Mouse (Mus musculus) intestine, embryonic 15.5 days (tissue): ENCODE data around the gene Ccdc51. TPM values are rescaled to one million over a fixed set of nuclear protein-coding genes. Genes with fewer than 3 reads are reported as not detected.
"Not testable (repeated sequence)": the region's sequence is repeated elsewhere in the genome, so short reads cannot be mapped to it uniquely, and the experiment has no call there.

Experiments
- ATAC-seq: fragments of 200-750 bp; cut with Nextera tagmentation; 2 replicates; pipeline ENCODE4 v1.8.0; 2017; ENCODE audit warnings: moderate TSS enrichment, moderate library complexity
- H3K27ac ChIP-seq: fragments of 300-500 bp; sonication (generic); 2 replicates; pipeline ENCODE4 v1.5.1; 2015; ENCODE audit warnings: mild to moderate bottlenecking, inconsistent platforms
- H3K27me3 ChIP-seq: fragments of 300-500 bp; sonication (generic); replicated peaks from 2 replicates; pipeline ENCODE4 v1.6.1; 2015; ENCODE audit warnings: inconsistent platforms
- H3K36me3 ChIP-seq: fragments of 300-500 bp; sonication (generic); 2 replicates; pipeline ENCODE4 v1.6.1; 2015; ENCODE audit warnings: inconsistent platforms
- H3K4me1 ChIP-seq: fragments of 300-500 bp; sonication (generic); replicated peaks from 2 replicates; pipeline ENCODE4 v1.6.1; 2015; ENCODE audit warnings: inconsistent platforms
- H3K4me2 ChIP-seq: fragments of 300-500 bp; sonication (generic); replicated peaks from 2 replicates; pipeline ENCODE4 v1.6.1; 2015; ENCODE audit warnings: mild to moderate bottlenecking, inconsistent platforms
- H3K4me3 ChIP-seq: fragments of 300-500 bp; sonication (generic); replicated peaks from 2 replicates; pipeline ENCODE4 v1.5.1; 2015; ENCODE audit warnings: inconsistent platforms
- H3K9ac ChIP-seq: fragments of 300-500 bp; sonication (generic); 2 replicates; pipeline ENCODE4 v1.6.1; 2015; ENCODE audit warnings: inconsistent platforms
- H3K9me3 ChIP-seq: fragments of 300-500 bp; sonication (generic); 2 replicates; pipeline ENCODE4 v1.6.1; 2016; ENCODE audit warnings: inconsistent platforms
- WGBS: fragments of 180-500 bp; shearing (Covaris S2); methylation state at CpG from one replicate; pipeline ENCODE4 v1.1.7; 2015; 5-methylcytosine and 5-hydroxymethylcytosine counted together
- polyA plus RNA-seq: library from polyadenylated mRNA; unstranded; fragments of >200 nt; fragmentation: Nextera tagmentation; extraction: Ambion mirVana; gene quantifications from 2 replicates; pipeline ENCODE4 v1.2.1, GENCODE M21; 2015

The Ccdc51 gene
- polyA plus RNA-seq, 1 experiment from 2014 or later, result 17.2 TPM

GRCm38 (mm10) chr9:109116205-109116604 lies 33.9 kb downstream of the Ccdc51 start:
- ATAC-seq, result no peak
- no peak overlapping the region for H3K27ac ChIP-seq
- no peaks in the 10 kb centered on the region for H3K9me3 ChIP-seq
- H3K9ac ChIP-seq, result no peak overlapping the region
- no peak overlapping the region for H3K4me3 ChIP-seq
- 90% methylated on average over 10 of the region's 10 CpGs for WGBS
- H3K36me3 ChIP-seq, result peaks cover 32% of the 10 kb centered on the region
- no peaks in the 10 kb centered on the region for H3K4me1 ChIP-seq
- H3K4me2 ChIP-seq, result no peak overlapping the region
- no peaks in the 10 kb centered on the region for H3K27me3 ChIP-seq

- WGBS, result 90% methylated on average over 4 of the region's 4 CpGs
- H3K36me3 ChIP-seq, result peaks cover 22% of the 10 kb centered on the region
Measured at GRCm38 (mm10) chr9:109118106-109118505, 35.8 kb downstream of the Ccdc51 start.

GRCm38 (mm10) chr9:109119571-109119970 lies 37.3 kb downstream of the Ccdc51 start:
- H3K27ac ChIP-seq, result no peak overlapping the region

More at GRCm38 (mm10) chr9:109118106-109118505, 35.8 kb downstream of the Ccdc51 start:
- Histone ChIP-seq H3K27ac (no peak overlapping the region), H3K27me3 (no peaks in the 10 kb centered on the region), H3K9me3 (no peaks in the 10 kb centered on the region), H3K9ac (no peak overlapping the region), H3K4me2 (no peak overlapping the region), H3K4me1 (no peaks in the 10 kb centered on the region), H3K4me3 (no peak overlapping the region)
- ATAC-seq, result no peak

GRCm38 (mm10) chr9:109120956-109121355 lies 38.7 kb downstream of the Ccdc51 start:
- no peaks in the 10 kb centered on the region for H3K9me3 ChIP-seq
- H3K4me2 ChIP-seq, result no peak overlapping the region
- no peak overlapping the region for H3K9ac ChIP-seq
- ATAC-seq, result no peak
- no peaks in the 10 kb centered on the region for H3K4me1 ChIP-seq
- H3K27me3 ChIP-seq, result no peaks in the 10 kb centered on the region
- H3K36me3 ChIP-seq, result peaks cover 16% of the 10 kb centered on the region; the same call in 1 of the 2 replicates
- H3K27ac ChIP-seq, result no peak overlapping the region
- WGBS, result 90% methylated on average over 6 of the region's 6 CpGs
- no peak overlapping the region for H3K4me3 ChIP-seq

More at GRCm38 (mm10) chr9:109119571-109119970, 37.3 kb downstream of the Ccdc51 start:
- Histone ChIP-seq H3K27me3 (no peaks in the 10 kb centered on the region), H3K9me3 (no peaks in the 10 kb centered on the region), H3K4me3 (no peak overlapping the region), H3K9ac (no peak overlapping the region), H3K36me3 (peaks cover 22% of the 10 kb centered on the region; the same call in 1 of the 2 replicates), H3K4me1 (no peaks in the 10 kb centered on the region), H3K4me2 (no peak overlapping the region)
- ATAC-seq, result peak; percentile 48; the same call in 1 of the 2 replicates
- 88% methylated on average over 9 of the region's 9 CpGs for WGBS

- 48% methylated on average over 2 of the region's 2 CpGs for WGBS
- no peaks in the 10 kb centered on the region for H3K27me3 ChIP-seq
- H3K4me1 ChIP-seq, result no peaks in the 10 kb centered on the region
- H3K4me3 ChIP-seq, result no peak overlapping the region
- H3K4me2 ChIP-seq, result no peak overlapping the region
- no peak for ATAC-seq
- H3K36me3 ChIP-seq, result 0 out of 2 replicates have a peak, but pooled peaks cover 9% of the 10 kb centered on the region
- no peak overlapping the region for H3K27ac ChIP-seq
- H3K9me3 ChIP-seq, result no peaks in the 10 kb centered on the region
- no peak overlapping the region for H3K9ac ChIP-seq
Measured at GRCm38 (mm10) chr9:109122553-109123085, 40.3 kb downstream of the Ccdc51 start.

GRCm38 (mm10) chr9:109123266-109123665 lies 41.0 kb downstream of the Ccdc51 start:
- ATAC-seq, result no peak
- 39% methylated on average over 6 of the region's 6 CpGs for WGBS
- no peak overlapping the region for H3K9ac ChIP-seq
- H3K9me3 ChIP-seq, result no peaks in the 10 kb centered on the region
- no peaks in the 10 kb centered on the region for H3K4me1 ChIP-seq
- no peak overlapping the region for H3K27ac ChIP-seq
- H3K27me3 ChIP-seq, result no peaks in the 10 kb centered on the region
- 0 out of 2 replicates have a peak, but pooled peaks cover 6% of the 10 kb centered on the region for H3K36me3 ChIP-seq
- H3K4me3 ChIP-seq, result no peak overlapping the region
- H3K4me2 ChIP-seq, result no peak overlapping the region

GRCm38 (mm10) chr9:109124164-109124563 lies 41.9 kb downstream of the Ccdc51 start:
- H3K4me2 ChIP-seq, result no peak overlapping the region
- no peak overlapping the region for H3K4me3 ChIP-seq
- no peaks in the 10 kb centered on the region for H3K36me3 ChIP-seq
- H3K9ac ChIP-seq, result no peak overlapping the region
- H3K9me3 ChIP-seq, result no peaks in the 10 kb centered on the region
- no peak for ATAC-seq
- 81% methylated on average over 3 of the region's 3 CpGs for WGBS
- H3K4me1 ChIP-seq, result no peaks in the 10 kb centered on the region
- no peak overlapping the region for H3K27ac ChIP-seq
- H3K27me3 ChIP-seq, result no peaks in the 10 kb centered on the region

- 62% methylated on average over 2 of the region's 2 CpGs for WGBS
- no peak for ATAC-seq
- H3K4me1 ChIP-seq, result no peaks in the 10 kb centered on the region
Measured at GRCm38 (mm10) chr9:109125043-109125442, 42.8 kb downstream of the Ccdc51 start.

GRCm38 (mm10) chr9:109125481-109125880 lies 43.2 kb downstream of the Ccdc51 start:
- Histone ChIP-seq H3K4me2 (no peak overlapping the region), H3K36me3 (no peaks in the 10 kb centered on the region), H3K9ac (no peak overlapping the region), H3K4me3 (no peak overlapping the region), H3K27me3 (no peaks in the 10 kb centered on the region), H3K9me3 (no peaks in the 10 kb centered on the region), H3K27ac (no peak overlapping the region), H3K4me1 (no peaks in the 10 kb centered on the region)
- ATAC-seq, result no peak
- WGBS, result 69% methylated on average over 3 of the region's 3 CpGs

More at GRCm38 (mm10) chr9:109125043-109125442, 42.8 kb downstream of the Ccdc51 start:
- H3K36me3 ChIP-seq, result no peaks in the 10 kb centered on the region
- no peaks in the 10 kb centered on the region for H3K27me3 ChIP-seq
- no peak overlapping the region for H3K27ac ChIP-seq
- no peak overlapping the region for H3K4me2 ChIP-seq
- H3K9ac ChIP-seq, result no peak overlapping the region
- H3K9me3 ChIP-seq, result no peaks in the 10 kb centered on the region
- H3K4me3 ChIP-seq, result no peak overlapping the region

- H3K27me3 ChIP-seq, result no peaks in the 10 kb centered on the region
- no peaks in the 10 kb centered on the region for H3K9me3 ChIP-seq
- no peak overlapping the region for H3K4me2 ChIP-seq
- no peaks in the 10 kb centered on the region for H3K4me1 ChIP-seq
- no peak overlapping the region for H3K9ac ChIP-seq
- H3K4me3 ChIP-seq, result no peak overlapping the region
- H3K27ac ChIP-seq, result no peak overlapping the region
- no peaks in the 10 kb centered on the region for H3K36me3 ChIP-seq
- 74% methylated on average over 4 of the region's 4 CpGs for WGBS
- no peak for ATAC-seq
Measured at GRCm38 (mm10) chr9:109127076-109127475, 44.8 kb downstream of the Ccdc51 start.

- no peaks in the 10 kb centered on the region for H3K4me1 ChIP-seq
- 51% methylated on average over 3 of the region's 3 CpGs for WGBS
- no peak overlapping the region for H3K9ac ChIP-seq
- no peaks in the 10 kb centered on the region for H3K36me3 ChIP-seq
- no peak overlapping the region for H3K27ac ChIP-seq
- no peak overlapping the region for H3K4me2 ChIP-seq
- ATAC-seq, result no peak
- H3K9me3 ChIP-seq, result no peaks in the 10 kb centered on the region
- no peak overlapping the region for H3K4me3 ChIP-seq
- H3K27me3 ChIP-seq, result no peaks in the 10 kb centered on the region
Measured at GRCm38 (mm10) chr9:109128211-109128610, 45.9 kb downstream of the Ccdc51 start.

GRCm38 (mm10) chr9:109130076-109130475 lies 47.8 kb downstream of the Ccdc51 start:
- Histone ChIP-seq H3K4me1 (no peaks in the 10 kb centered on the region), H3K4me2 (no peak overlapping the region), H3K27me3 (no peaks in the 10 kb centered on the region), H3K27ac (no peak overlapping the region), H3K4me3 (no peak overlapping the region), H3K36me3 (no peaks in the 10 kb centered on the region), H3K9ac (no peak overlapping the region), H3K9me3 (no peaks in the 10 kb centered on the region)
- 83% methylated on average over 5 of the region's 5 CpGs for WGBS
- ATAC-seq, result no peak

- not testable (repeated sequence) for H3K4me2 ChIP-seq, H3K9ac ChIP-seq, H3K4me3 ChIP-seq, H3K27ac ChIP-seq, H3K27me3 ChIP-seq, ATAC-seq, H3K36me3 ChIP-seq, H3K4me1 ChIP-seq, H3K9me3 ChIP-seq
- WGBS, result 64% methylated on average over 4 of the region's 4 CpGs
Measured at GRCm38 (mm10) chr9:109140414-109140813, 58.1 kb downstream of the Ccdc51 start.
